Mouse (Mus musculus): Measurements from ENCODE around the gene Peli2. TPM values are rescaled to one million over a fixed set of nuclear protein-coding genes. Genes with fewer than 3 reads are reported as not detected.

Peli2 gene
- polyA plus RNA-seq, 1 experiment from 2014 or later, result 4.0 TPM

GRCm38 (mm10) chr14:48191925-48192324, 71.3 kb downstream of the Peli2 start:
- ATAC-seq (replicated peaks; ENCODE audit: insufficient number of reproducible peaks, low FRiP score, low TSS enrichment), result no peak
- H3K9me3 ChIP-seq (replicated peaks; ENCODE audit: control insufficient read depth, low read length), result no peaks in the 10 kb centered on the region
- H3K4me1 ChIP-seq (ENCODE audit: control insufficient read depth, insufficient read depth, low read length), result 0 out of 2 replicates have a peak, but pooled peaks cover under 1% of the 10 kb centered on the region
- H3K4me2 ChIP-seq, result no peak overlapping the region
- no peak overlapping the region for H3K27ac ChIP-seq (ENCODE audit: low read depth, low read length)
- WGBS (ENCODE audit: insufficient replicate concordance), result 83% methylated on average over 3 of the region's 3 CpGs
- no peak overlapping the region for H3K9ac ChIP-seq (ENCODE audit: low read depth, low read length)
- H3K27me3 ChIP-seq (ENCODE audit: control insufficient read depth, insufficient read depth, low read length), result no peaks in the 10 kb centered on the region
- H3K4me3 ChIP-seq (ENCODE audit: low read depth, low read length), result no peak overlapping the region
- no peaks in the 10 kb centered on the region for H3K36me3 ChIP-seq (ENCODE audit: control insufficient read depth, insufficient read depth, low read length)

DNA sequence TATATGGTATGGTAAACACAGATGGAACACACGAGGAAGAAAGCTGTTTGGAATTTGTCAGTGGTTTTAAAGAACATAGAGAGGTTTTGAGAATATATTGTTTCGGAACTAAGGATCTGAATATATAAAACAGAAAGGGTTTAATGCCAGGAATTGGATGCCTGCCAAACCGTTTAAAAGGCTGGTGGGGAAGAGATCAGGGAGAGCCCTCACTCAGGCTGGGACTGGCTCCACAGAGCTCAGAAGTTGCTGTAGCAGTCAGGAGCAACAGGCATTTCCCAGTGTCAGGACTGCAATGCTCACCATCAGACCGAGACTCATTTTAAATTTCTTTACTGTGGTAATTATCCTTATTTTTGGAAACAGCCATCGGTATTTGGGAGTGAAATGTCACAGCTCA, 76.2 kb downstream of the Peli2 start:
- H3K4me1 ChIP-seq (ENCODE audit: control insufficient read depth, insufficient read depth, low read length), result peaks cover 7% of the 10 kb centered on the region
- WGBS (ENCODE audit: insufficient replicate concordance), result 60% methylated on average over 5 of the region's 5 CpGs
- no peak for ATAC-seq (replicated peaks; ENCODE audit: insufficient number of reproducible peaks, low FRiP score, low TSS enrichment)

GRCm38 (mm10) chr14:48197287-48197686, 76.7 kb downstream of the Peli2 start:
- no peak overlapping the region for H3K4me2 ChIP-seq
- H3K36me3 ChIP-seq (ENCODE audit: control insufficient read depth, insufficient read depth, low read length), result no peaks in the 10 kb centered on the region
- peaks cover 11% of the 10 kb centered on the region for H3K27me3 ChIP-seq (ENCODE audit: control insufficient read depth, insufficient read depth, low read length)
- no peak overlapping the region for H3K27ac ChIP-seq (ENCODE audit: low read depth, low read length)
- WGBS (ENCODE audit: insufficient replicate concordance), result 68% methylated on average over 7 of the region's 7 CpGs
- no peak for ATAC-seq (replicated peaks; ENCODE audit: insufficient number of reproducible peaks, low FRiP score, low TSS enrichment)
- no peaks in the 10 kb centered on the region for H3K9me3 ChIP-seq (replicated peaks; ENCODE audit: control insufficient read depth, low read length)
- peaks cover 11% of the 10 kb centered on the region for H3K4me1 ChIP-seq (ENCODE audit: control insufficient read depth, insufficient read depth, low read length)
- H3K9ac ChIP-seq (ENCODE audit: low read depth, low read length), result no peak overlapping the region
- no peak overlapping the region for H3K4me3 ChIP-seq (ENCODE audit: low read depth, low read length)

More for the DNA sequence above, 76.2 kb downstream of the Peli2 start:
- no peak overlapping the region for H3K4me3 ChIP-seq (ENCODE audit: low read depth, low read length)
- no peak overlapping the region for H3K9ac ChIP-seq (ENCODE audit: low read depth, low read length)
- H3K27ac ChIP-seq (ENCODE audit: low read depth, low read length), result no peak overlapping the region
- peaks cover 8% of the 10 kb centered on the region for H3K27me3 ChIP-seq (ENCODE audit: control insufficient read depth, insufficient read depth, low read length)
- H3K36me3 ChIP-seq (ENCODE audit: control insufficient read depth, insufficient read depth, low read length), result no peaks in the 10 kb centered on the region
- H3K4me2 ChIP-seq, result no peak overlapping the region
- H3K9me3 ChIP-seq (replicated peaks; ENCODE audit: control insufficient read depth, low read length), result no peaks in the 10 kb centered on the region

GRCm38 (mm10) chr14:48198190-48198954, 77.7 kb downstream of the Peli2 start:
- H3K27me3 ChIP-seq (ENCODE audit: control insufficient read depth, insufficient read depth, low read length), result peaks cover 11% of the 10 kb centered on the region
- H3K4me2 ChIP-seq, result no peak overlapping the region
- H3K4me3 ChIP-seq (ENCODE audit: low read depth, low read length), result no peak overlapping the region
- 66% methylated on average over 8 of the region's 8 CpGs for WGBS (ENCODE audit: insufficient replicate concordance)
- H3K9me3 ChIP-seq (replicated peaks; ENCODE audit: control insufficient read depth, low read length), result no peaks in the 10 kb centered on the region
- no peak overlapping the region for H3K27ac ChIP-seq (ENCODE audit: low read depth, low read length)
- ATAC-seq (replicated peaks; ENCODE audit: insufficient number of reproducible peaks, low FRiP score, low TSS enrichment), result no peak
- H3K36me3 ChIP-seq (ENCODE audit: control insufficient read depth, insufficient read depth, low read length), result no peaks in the 10 kb centered on the region
- peaks cover 12% of the 10 kb centered on the region for H3K4me1 ChIP-seq (ENCODE audit: control insufficient read depth, insufficient read depth, low read length)
- no peak overlapping the region for H3K9ac ChIP-seq (ENCODE audit: low read depth, low read length)

DNA sequence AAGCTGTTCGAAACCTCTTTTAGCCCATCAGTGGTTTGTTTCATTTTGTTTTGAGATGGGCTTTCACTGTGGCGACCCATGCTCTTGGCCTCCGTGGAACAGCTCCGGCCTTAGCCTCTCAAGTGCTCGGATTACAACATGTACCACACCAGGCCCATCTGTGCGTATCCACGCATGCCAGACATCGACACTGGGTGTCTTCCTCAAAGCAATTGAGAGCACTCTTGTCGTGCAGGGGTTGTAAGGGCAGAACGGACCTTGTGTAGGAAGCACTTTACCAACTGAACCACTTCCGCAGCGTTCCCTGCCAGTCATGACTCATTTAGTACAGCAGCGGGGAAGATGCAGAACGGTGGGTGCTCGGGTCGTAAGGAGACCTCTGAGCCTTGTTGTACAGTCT, 78.3 kb downstream of the Peli2 start:
- ATAC-seq (replicated peaks; ENCODE audit: insufficient number of reproducible peaks, low FRiP score, low TSS enrichment), result no peak
- no peak overlapping the region for H3K27ac ChIP-seq (ENCODE audit: low read depth, low read length)
- no peaks in the 10 kb centered on the region for H3K36me3 ChIP-seq (ENCODE audit: control insufficient read depth, insufficient read depth, low read length)
- peaks cover 12% of the 10 kb centered on the region for H3K4me1 ChIP-seq (ENCODE audit: control insufficient read depth, insufficient read depth, low read length)
- H3K4me3 ChIP-seq (ENCODE audit: low read depth, low read length), result no peak overlapping the region
- 69% methylated on average over 16 of the region's 16 CpGs for WGBS (ENCODE audit: insufficient replicate concordance)
- peaks cover 11% of the 10 kb centered on the region for H3K27me3 ChIP-seq (ENCODE audit: control insufficient read depth, insufficient read depth, low read length)
- no peak overlapping the region for H3K4me2 ChIP-seq
- H3K9me3 ChIP-seq (replicated peaks; ENCODE audit: control insufficient read depth, low read length), result no peaks in the 10 kb centered on the region
- no peak overlapping the region for H3K9ac ChIP-seq (ENCODE audit: low read depth, low read length)

- Histone ChIP-seq H3K27ac (ENCODE audit: low read depth, low read length) (no peak overlapping the region), H3K9ac (ENCODE audit: low read depth, low read length) (no peak overlapping the region), H3K4me3 (ENCODE audit: low read depth, low read length) (no peak overlapping the region), H3K4me1 (ENCODE audit: control insufficient read depth, insufficient read depth, low read length) (peaks cover 12% of the 10 kb centered on the region), H3K36me3 (ENCODE audit: control insufficient read depth, insufficient read depth, low read length) (no peaks in the 10 kb centered on the region), H3K27me3 (ENCODE audit: control insufficient read depth, insufficient read depth, low read length) (peaks cover 11% of the 10 kb centered on the region), H3K9me3 (replicated peaks; ENCODE audit: control insufficient read depth, low read length) (no peaks in the 10 kb centered on the region), H3K4me2 (no peak overlapping the region)
- WGBS (ENCODE audit: insufficient replicate concordance), result 75% methylated on average over 4 of the region's 4 CpGs
- no peak for ATAC-seq (replicated peaks; ENCODE audit: insufficient number of reproducible peaks, low FRiP score, low TSS enrichment)
Observed at GRCm38 (mm10) chr14:48199506-48199905, 78.9 kb downstream of the Peli2 start.

- ATAC-seq (replicated peaks; ENCODE audit: insufficient number of reproducible peaks, low FRiP score, low TSS enrichment), result no peak
- Histone ChIP-seq H3K4me3 (ENCODE audit: low read depth, low read length) (no peak overlapping the region), H3K9ac (ENCODE audit: low read depth, low read length) (no peak overlapping the region), H3K4me2 (no peak overlapping the region), H3K27ac (ENCODE audit: low read depth, low read length) (no peak overlapping the region), H3K36me3 (ENCODE audit: control insufficient read depth, insufficient read depth, low read length) (no peaks in the 10 kb centered on the region), H3K4me1 (ENCODE audit: control insufficient read depth, insufficient read depth, low read length) (peaks cover 12% of the 10 kb centered on the region), H3K9me3 (replicated peaks; ENCODE audit: control insufficient read depth, low read length) (no peaks in the 10 kb centered on the region), H3K27me3 (ENCODE audit: control insufficient read depth, insufficient read depth, low read length) (peaks cover 11% of the 10 kb centered on the region)
- WGBS (ENCODE audit: insufficient replicate concordance), result 67% methylated on average over 9 of the region's 9 CpGs
Observed at GRCm38 (mm10) chr14:48200291-48200690, 79.7 kb downstream of the Peli2 start.

GRCm38 (mm10) chr14:48200788-48201187, 80.2 kb downstream of the Peli2 start:
- Histone ChIP-seq H3K36me3 (ENCODE audit: control insufficient read depth, insufficient read depth, low read length) (no peaks in the 10 kb centered on the region), H3K9me3 (replicated peaks; ENCODE audit: control insufficient read depth, low read length) (no peaks in the 10 kb centered on the region), H3K4me3 (ENCODE audit: low read depth, low read length) (no peak overlapping the region), H3K4me1 (ENCODE audit: control insufficient read depth, insufficient read depth, low read length) (peaks cover 12% of the 10 kb centered on the region), H3K27me3 (ENCODE audit: control insufficient read depth, insufficient read depth, low read length) (peaks cover 11% of the 10 kb centered on the region), H3K9ac (ENCODE audit: low read depth, low read length) (no peak overlapping the region), H3K4me2 (no peak overlapping the region), H3K27ac (ENCODE audit: low read depth, low read length) (no peak overlapping the region)
- no peak for ATAC-seq (replicated peaks; ENCODE audit: insufficient number of reproducible peaks, low FRiP score, low TSS enrichment)
- 80% methylated on average over 3 of the region's 3 CpGs for WGBS (ENCODE audit: insufficient replicate concordance)

GRCm38 (mm10) chr14:48201403-48201802, 80.8 kb downstream of the Peli2 start:
- no peak overlapping the region for H3K27ac ChIP-seq (ENCODE audit: low read depth, low read length)

More at GRCm38 (mm10) chr14:48201403-48201802, 80.8 kb downstream of the Peli2 start:
- no peak for ATAC-seq (replicated peaks; ENCODE audit: insufficient number of reproducible peaks, low FRiP score, low TSS enrichment)
- H3K4me3 ChIP-seq (ENCODE audit: low read depth, low read length), result no peak overlapping the region
- peaks cover 12% of the 10 kb centered on the region for H3K4me1 ChIP-seq (ENCODE audit: control insufficient read depth, insufficient read depth, low read length)
- H3K36me3 ChIP-seq (ENCODE audit: control insufficient read depth, insufficient read depth, low read length), result no peaks in the 10 kb centered on the region
- WGBS (ENCODE audit: insufficient replicate concordance), result 53% methylated on average over 8 of the region's 8 CpGs
- H3K9me3 ChIP-seq (replicated peaks; ENCODE audit: control insufficient read depth, low read length), result no peaks in the 10 kb centered on the region
- peaks cover 11% of the 10 kb centered on the region for H3K27me3 ChIP-seq (ENCODE audit: control insufficient read depth, insufficient read depth, low read length)
- H3K9ac ChIP-seq (ENCODE audit: low read depth, low read length), result no peak overlapping the region
- H3K4me2 ChIP-seq, result no peak overlapping the region
